ENCODE assay signal across 25 mouse cellular contexts in the genomic region with DNA sequence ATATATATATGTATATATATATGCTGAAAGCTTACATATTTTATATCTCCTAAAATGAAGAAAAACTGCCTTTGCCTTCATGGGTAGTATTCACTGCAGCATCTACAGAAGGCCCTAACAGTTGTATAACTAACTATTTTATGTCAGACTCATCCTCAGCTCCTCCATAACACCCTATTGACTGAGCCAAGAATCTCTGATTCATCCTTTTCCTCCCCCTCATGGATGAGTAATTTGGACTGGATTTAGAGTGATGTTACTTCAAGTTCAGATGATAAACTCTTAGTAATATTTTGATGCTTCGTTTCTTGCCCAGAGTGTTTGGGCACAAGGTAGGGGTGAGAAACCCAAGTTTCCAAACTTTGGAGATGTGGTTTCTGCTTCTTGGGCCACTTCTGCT.
DNase-seq lines count a peak whose midpoint lies in the region; TF ChIP-seq lines count a peak whose summit lies in the region.
"Had no signal": no experiment of that assay in that cellular context is flagged by ENCODE, and none has a peak within 500 bp of the region (broad histone marks: within the 10 kb centered on the region; RNA-seq: fewer than 3 reads in every experiment).

No protein-coding gene starts in this region.

- no peak overlapping the region for H3K27ac ChIP-seq in left cerebral cortex, adult 2 months
- H3K27ac ChIP-seq: embryonic facial prominence, embryonic 12.5 days; forebrain, embryonic 12.5 days; hindbrain, embryonic 15.5 days; kidney, postnatal 0 days; layer of hippocampus, adult 2 months; limb, embryonic 13.5 days; liver, embryonic 12.5 days; midbrain, embryonic 10.5 days; neural tube, embryonic 13.5 days had no signal

- intact Hi-C loops in left cerebral cortex, adult 2 months (cut with DNase I), result loop anchor here (5.0 to 10.0 kb wide), 3 partner anchors 70 to 928 kb away; a partner anchor contains a TSS
- intact Hi-C loops in left cerebral cortex, postnatal 14 days (cut with DNase I), result no loop called here

- TF ChIP-seq CTCF in left cerebral cortex, adult 2 months (IDR thresholded peaks at IDR 0.05), result no peak

- no peak overlapping the region for H3K4me3 ChIP-seq in left cerebral cortex, adult 2 months
- H3K4me3 ChIP-seq: embryonic facial prominence, embryonic 12.5 days; forebrain, embryonic 12.5 days; hindbrain, embryonic 15.5 days; layer of hippocampus, adult 2 months; limb, embryonic 13.5 days; liver, embryonic 12.5 days; midbrain, embryonic 10.5 days; myocyte; neural tube, embryonic 13.5 days had no signal

- DNase-seq in frontal cortex, adult 2 months (ENCODE audit: extremely low spot score in 1 of 2, low spot score in 1 of 2), result peak; percentile 52 to 76
- no peak for DNase-seq in frontal cortex, postnatal 25 days (ENCODE audit: low spot score in 2 of 2)
- DNase-seq in left cerebral cortex, adult 11 months (ENCODE audit: low spot score), result peak; percentile 47
- no peak for DNase-seq in left cerebral cortex, adult 2 months (ENCODE audit: extremely low spot score in 1 of 2, low spot score in 2 of 2)
- DNase-seq in 3T3-L1 (ENCODE audit: low read depth, low spot score), result peak; percentile 68
- DNase-seq in left cerebral cortex, postnatal 14 days (ENCODE audit: low spot score in 2 of 2), result peak; percentile 5 to 51
- DNase-seq in heart, adult 18-20 months, result no peak
- DNase-seq: adrenal gland, adult 8-10 months; cerebellum, adult 2 months; cerebellum, postnatal 25 days; gastrocnemius, postnatal 25 days; kidney, adult 2 months; lung, adult 18-20 months; lung, postnatal 10 days; thymus, postnatal 14 days had no signal

Comparison
In these comparisons a context has a peak if more than half of its experiments do, and no peak if none do; other contexts are left out.
1. DNase-seq: peak in frontal cortex, adult 2 months (2 of 2), left cerebral cortex, adult 11 months (single experiment), 3T3-L1 (single experiment) and left cerebral cortex, postnatal 14 days (2 of 2); none in frontal cortex, postnatal 25 days (0 of 2), left cerebral cortex, adult 2 months (0 of 2) and heart, adult 18-20 months (0 of 2).